Mouse (Mus musculus) neural tube, embryonic 15.5 days (tissue): Measurements from ENCODE around the gene Havcr1. TPM values are rescaled to one million over a fixed set of nuclear protein-coding genes. Genes with fewer than 3 reads are reported as not detected.
"Not testable (repeated sequence)": the region's sequence is repeated elsewhere in the genome, so short reads cannot be mapped to it uniquely, and the experiment has no call there.

Experiments
- ATAC-seq: fragments of 200-750 bp; cut with Nextera tagmentation; 2 replicates; pipeline ENCODE4 v1.8.0; 2017; ENCODE audit warnings: mild to moderate bottlenecking, moderate TSS enrichment, moderate library complexity; ENCODE audit not compliant: low FRiP score
- H3K27ac ChIP-seq: fragments of 300-500 bp; sonication (generic); replicated peaks from 2 replicates; pipeline ENCODE4 v1.5.1; 2015; ENCODE audit warnings: mild to moderate bottlenecking, inconsistent platforms
- H3K27me3 ChIP-seq: fragments of 300-500 bp; sonication (generic); replicated peaks from 2 replicates; pipeline ENCODE4 v1.6.1; 2015; ENCODE audit warnings: inconsistent platforms
- H3K36me3 ChIP-seq: fragments of 300-500 bp; sonication (generic); 2 replicates; pipeline ENCODE4 v1.6.1; 2015; ENCODE audit warnings: inconsistent platforms
- H3K4me1 ChIP-seq: fragments of 300-500 bp; sonication (generic); 2 replicates; pipeline ENCODE4 v1.6.1; 2015; ENCODE audit warnings: inconsistent platforms
- H3K4me2 ChIP-seq: fragments of 300-500 bp; sonication (generic); 2 replicates; pipeline ENCODE4 v1.6.1; 2015; ENCODE audit warnings: inconsistent platforms, mild to moderate bottlenecking, moderate library complexity
- H3K4me3 ChIP-seq: fragments of 300-500 bp; sonication (generic); replicated peaks from 2 replicates; pipeline ENCODE4 v1.5.1; 2015; ENCODE audit warnings: mild to moderate bottlenecking, inconsistent platforms
- H3K9ac ChIP-seq: fragments of 300-500 bp; sonication (generic); replicated peaks from 2 replicates; pipeline ENCODE4 v1.6.1; 2015; ENCODE audit warnings: mild to moderate bottlenecking, inconsistent platforms
- H3K9me3 ChIP-seq: fragments of 300-500 bp; sonication (generic); replicated peaks from 2 replicates; pipeline ENCODE4 v1.6.1; 2016; ENCODE audit warnings: inconsistent platforms
- WGBS: fragments of 180-500 bp; shearing (Covaris S2); methylation state at CpG from one replicate; pipeline ENCODE4 v1.1.7; 2015; ENCODE audit warnings: mixed read lengths; 5-methylcytosine and 5-hydroxymethylcytosine counted together
- polyA plus RNA-seq: library from polyadenylated mRNA; unstranded; fragments of >200 nt; fragmentation: Nextera tagmentation; extraction: Ambion mirVana; gene quantifications from 2 replicates; pipeline ENCODE4 v1.2.1, GENCODE M21; 2015

Gene Havcr1
- polyA plus RNA-seq: 0.09 TPM in 1 of 2 replicates, not detected in the other

DNA sequence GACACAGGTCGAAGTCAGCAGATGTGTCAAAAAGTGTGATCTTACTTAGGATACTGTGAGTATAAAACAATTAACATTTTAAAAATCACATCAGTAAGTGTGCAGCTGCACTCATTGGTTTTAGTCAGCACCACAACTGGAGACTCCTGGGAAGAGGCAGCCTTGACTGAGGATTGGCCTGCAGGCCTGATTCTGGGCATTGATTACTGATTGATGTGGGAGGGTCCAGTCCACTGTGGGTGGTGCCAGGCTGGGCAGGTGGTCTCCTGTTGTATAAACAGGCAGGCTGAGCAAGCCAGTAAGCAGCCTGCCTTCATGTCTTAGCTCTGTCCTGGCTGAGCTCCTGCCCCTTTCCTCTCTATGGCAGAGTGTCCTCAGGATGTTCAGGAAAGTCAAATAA lies at the start of gene Havcr1:
Gene Havcr1, plus strand, starts transcription at position 5 of the 400 bp plus-strand sequence.
- H3K27ac ChIP-seq, H3K4me3 ChIP-seq, ATAC-seq, H3K4me1 ChIP-seq, H3K4me2 ChIP-seq, H3K27me3 ChIP-seq, H3K9ac ChIP-seq, H3K36me3 ChIP-seq, H3K9me3 ChIP-seq: not testable (repeated sequence)
- WGBS: 96% methylated on average over 1 of the region's 1 CpGs

DNA sequence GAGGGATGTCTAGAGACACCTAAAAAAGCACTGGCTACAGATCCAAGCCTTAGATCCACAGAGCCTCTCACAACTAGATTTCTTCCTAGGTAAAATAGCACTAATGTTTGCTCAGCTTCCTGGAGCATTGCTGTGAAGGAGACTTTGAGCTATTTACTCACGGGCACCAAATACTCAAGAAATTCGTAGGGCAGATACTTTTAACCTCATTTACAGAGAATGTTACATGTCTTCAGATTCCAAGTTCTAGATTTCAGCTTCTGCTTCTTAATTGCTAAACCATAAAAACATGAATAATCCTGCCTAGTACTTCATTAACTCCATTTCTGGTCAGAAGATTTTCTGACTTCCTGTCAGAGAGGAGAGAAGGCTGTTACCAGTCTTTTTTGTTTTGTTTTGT lies 44.7 kb upstream of the Havcr1 start:
- H3K36me3 ChIP-seq: no peaks in the 10 kb centered on the region
- ATAC-seq: no peak
- H3K27me3 ChIP-seq: no peaks in the 10 kb centered on the region
- no peaks in the 10 kb centered on the region for H3K4me1 ChIP-seq
- H3K9me3 ChIP-seq: no peaks in the 10 kb centered on the region
- WGBS: 93% methylated on average over 2 of the region's 2 CpGs
- no peak overlapping the region for H3K27ac ChIP-seq
- H3K9ac ChIP-seq: no peak overlapping the region
- no peak overlapping the region for H3K4me3 ChIP-seq
- no peak overlapping the region for H3K4me2 ChIP-seq

DNA sequence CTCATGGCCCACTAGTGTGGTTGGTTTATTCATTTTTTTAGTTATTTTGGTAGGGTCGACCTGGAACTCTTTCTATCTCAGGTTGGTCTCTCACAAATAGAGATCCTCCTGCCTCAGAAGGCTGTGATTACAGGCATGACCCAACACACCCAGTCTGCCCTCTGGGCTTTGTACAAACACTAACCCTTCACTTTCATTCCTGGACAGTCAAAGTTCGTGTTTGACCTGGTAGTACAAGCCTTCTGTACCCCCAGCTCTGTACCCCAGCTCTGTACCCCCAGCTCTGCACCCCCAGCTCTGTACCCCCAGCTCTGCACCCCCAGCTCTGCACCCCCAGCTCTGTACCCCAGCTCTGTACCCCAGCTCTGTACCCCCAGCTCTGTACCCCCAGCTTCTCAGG lies 39.0 kb upstream of the Havcr1 start:
- ATAC-seq, H3K9ac ChIP-seq, H3K27ac ChIP-seq, H3K4me2 ChIP-seq, H3K4me1 ChIP-seq, H3K9me3 ChIP-seq, H3K4me3 ChIP-seq, H3K36me3 ChIP-seq, H3K27me3 ChIP-seq: not testable (repeated sequence)
- WGBS: 90% methylated on average over 2 of the region's 2 CpGs

DNA sequence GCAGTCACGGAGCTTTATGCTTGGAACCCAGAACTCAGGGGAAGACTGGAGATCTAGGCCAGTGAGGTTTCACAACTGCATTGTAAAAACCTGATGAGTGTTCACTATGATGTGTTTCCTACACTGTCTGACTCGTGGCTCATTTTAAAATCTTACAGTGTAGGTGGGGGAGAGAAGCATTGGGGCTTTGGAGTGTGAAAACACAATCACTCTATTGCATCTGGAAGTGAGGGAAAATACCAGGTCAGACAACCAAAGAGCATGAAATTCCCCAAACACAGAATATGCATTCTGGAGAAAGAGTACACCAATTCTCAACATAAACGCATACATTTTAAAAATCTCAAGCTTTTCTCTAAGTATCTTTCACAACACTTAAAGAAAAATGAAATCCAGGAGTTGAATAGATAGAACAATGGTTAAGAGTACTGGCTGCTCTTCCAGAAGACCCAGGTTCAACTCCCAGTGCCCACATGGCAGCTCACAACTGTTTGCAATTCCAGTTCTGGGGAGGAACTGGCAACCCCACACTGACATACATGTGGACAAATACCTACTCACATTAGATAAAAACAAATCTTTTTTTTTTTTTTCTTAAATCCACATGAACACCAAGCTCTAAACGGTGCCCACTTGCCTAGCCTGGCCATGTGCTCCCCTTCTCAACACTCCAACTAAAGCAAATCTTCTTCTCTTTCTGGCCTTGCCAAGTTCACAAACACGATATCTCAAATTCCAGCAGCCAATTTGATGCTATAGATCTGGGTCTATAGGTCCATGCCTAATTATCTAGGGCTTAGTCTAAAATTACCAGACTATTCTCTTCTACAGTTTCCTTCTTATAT lies 37.2 kb upstream of the Havcr1 start:
- Histone ChIP-seq H3K9ac (no peak overlapping the region), H3K36me3 (no peaks in the 10 kb centered on the region), H3K27me3 (no peaks in the 10 kb centered on the region), H3K9me3 (0 out of 2 replicates have a peak, but pooled peaks cover 4% of the 10 kb centered on the region), H3K4me1 (no peaks in the 10 kb centered on the region), H3K4me3 (no peak overlapping the region), H3K27ac (no peak overlapping the region), H3K4me2 (no peak overlapping the region)
- 85% methylated on average over 5 of the region's 5 CpGs for whole genome bisulfite sequencing
- no peak for ATAC-seq

DNA sequence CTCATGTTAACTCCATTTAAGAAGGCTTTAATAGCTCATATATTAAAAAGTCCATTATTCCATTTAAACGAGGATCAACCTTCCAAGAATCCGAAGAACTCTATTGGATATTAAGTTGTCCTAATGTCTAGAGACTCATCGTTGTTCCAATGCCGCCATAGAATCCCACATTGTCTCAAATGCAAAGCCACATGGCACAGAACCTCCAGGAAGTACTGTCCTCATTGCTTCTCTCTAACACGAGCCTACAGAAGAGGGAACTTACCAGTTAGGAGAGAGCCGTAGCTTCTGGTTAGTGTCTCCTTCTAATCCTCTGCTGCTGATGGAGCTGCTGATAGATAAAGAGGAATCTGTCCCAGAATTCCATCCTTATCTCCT lies 36.6 kb upstream of the Havcr1 start:
- Histone ChIP-seq H3K4me3 (no peak overlapping the region), H3K9ac (no peak overlapping the region), H3K4me1 (no peaks in the 10 kb centered on the region), H3K36me3 (no peaks in the 10 kb centered on the region), H3K27ac (no peak overlapping the region), H3K4me2 (no peak overlapping the region), H3K27me3 (no peaks in the 10 kb centered on the region), H3K9me3 (0 out of 2 replicates have a peak, but pooled peaks cover 4% of the 10 kb centered on the region)
- WGBS: 86% methylated on average over 6 of the region's 6 CpGs
- no peak for ATAC-seq

DNA sequence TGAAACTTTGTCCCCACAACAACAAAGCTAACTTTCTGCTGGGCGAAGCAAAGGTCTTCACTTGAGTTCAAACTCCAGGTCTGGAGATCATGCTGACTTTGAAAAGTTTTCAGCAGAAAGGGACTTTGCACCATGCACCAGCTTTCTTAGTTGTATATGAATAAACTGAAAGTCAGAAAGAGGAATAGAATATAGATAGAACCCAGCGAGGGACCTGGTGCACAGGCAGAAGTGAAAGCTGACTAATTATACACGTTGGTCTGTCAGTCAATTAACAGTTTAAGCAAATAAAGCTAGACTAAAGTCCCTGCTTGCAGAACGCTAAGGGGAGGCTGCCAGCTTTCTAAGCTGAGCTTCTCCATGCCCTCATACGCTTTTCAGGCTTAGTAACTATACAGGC lies 36.0 kb upstream of the Havcr1 start:
- no peaks in the 10 kb centered on the region for H3K27me3 ChIP-seq
- H3K4me2 ChIP-seq: no peak overlapping the region
- no peak overlapping the region for H3K27ac ChIP-seq
- H3K36me3 ChIP-seq: no peaks in the 10 kb centered on the region
- 0 out of 2 replicates have a peak, but pooled peaks cover 4% of the 10 kb centered on the region for H3K9me3 ChIP-seq
- no peaks in the 10 kb centered on the region for H3K4me1 ChIP-seq
- no peak overlapping the region for H3K9ac ChIP-seq
- no peak overlapping the region for H3K4me3 ChIP-seq
- 83% methylated on average over 5 of the region's 5 CpGs for WGBS
- ATAC-seq: no peak

DNA sequence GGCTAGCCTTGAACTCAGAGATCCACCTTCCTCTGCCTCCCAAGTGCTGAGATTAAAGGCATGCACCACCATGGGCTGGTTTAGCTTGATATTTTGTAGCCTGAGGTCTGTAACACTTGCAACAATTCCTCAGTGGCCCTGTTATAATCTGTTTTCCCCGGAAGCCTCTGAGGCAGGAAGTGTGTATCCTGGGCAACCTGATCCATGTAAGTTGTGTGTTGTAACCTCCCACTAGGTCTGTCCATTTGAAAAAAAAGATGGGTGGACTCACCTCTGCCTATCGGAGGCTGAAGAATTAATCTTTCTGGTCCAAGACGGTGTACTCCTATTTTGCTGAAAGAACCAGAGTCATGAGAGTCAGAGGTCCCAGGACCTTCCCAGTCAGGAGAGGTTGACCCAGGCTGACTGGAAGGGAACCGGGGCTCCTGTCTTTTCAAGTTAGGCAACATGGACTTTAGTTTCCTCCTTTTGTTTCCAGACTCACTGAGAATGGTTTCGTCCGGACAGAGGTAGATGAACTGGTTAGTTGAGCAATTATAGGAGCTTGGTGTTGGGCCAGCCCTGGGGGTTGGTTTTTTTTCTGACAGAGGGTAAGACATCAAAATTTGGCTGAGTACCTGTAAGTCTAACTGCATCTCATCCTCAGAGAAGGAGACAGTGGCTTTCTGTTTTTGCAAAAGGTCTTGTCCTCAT lies 28.1 kb upstream of the Havcr1 start, which contains the start of gene Timd2:
Gene Timd2, minus strand, starts transcription at position 398 of the 693 bp plus-strand sequence.
- no peaks in the 10 kb centered on the region for H3K4me1 ChIP-seq
- no peak within 1 kb of the TSS for H3K27ac ChIP-seq
- no peak within 1 kb of the TSS for H3K4me3 ChIP-seq
- H3K27me3 ChIP-seq: no peaks in the 10 kb centered on the region
- no peak for ATAC-seq
- no peak within 1 kb of the TSS for H3K4me2 ChIP-seq
- H3K9me3 ChIP-seq: no peaks in the 10 kb centered on the region
- no peak within 1 kb of the TSS for H3K9ac ChIP-seq
- WGBS: 90% methylated on average over 6 of the region's 6 CpGs
- H3K36me3 ChIP-seq: no peaks in the 10 kb centered on the region

DNA sequence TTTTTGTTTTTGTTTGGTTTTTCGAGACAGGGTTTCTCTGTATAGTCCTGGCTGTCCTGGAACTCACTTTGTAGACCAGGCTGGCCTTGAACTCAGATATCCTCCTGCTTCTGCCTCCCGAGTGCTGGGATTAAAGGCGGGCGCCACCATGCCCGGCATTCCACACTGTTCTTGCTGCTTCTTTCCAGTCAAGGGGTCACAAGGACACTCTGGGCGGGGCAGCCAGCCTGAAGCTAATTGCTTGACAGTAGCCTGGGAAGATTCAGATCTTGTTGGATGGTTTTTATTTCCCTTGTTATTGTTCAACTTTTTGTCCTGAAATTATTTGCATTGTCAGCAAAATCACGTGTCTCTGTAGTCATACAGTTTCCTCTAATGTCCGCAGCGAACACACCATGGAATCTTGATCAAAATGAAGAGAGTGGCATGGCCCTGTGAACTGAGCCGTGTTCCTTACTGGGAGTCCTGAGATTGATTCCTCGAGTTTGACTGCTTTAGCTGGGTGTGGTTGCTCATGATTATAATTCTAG lies 3.3 kb upstream of the Havcr1 start:
- ATAC-seq: no peak
- no peaks in the 10 kb centered on the region for H3K27me3 ChIP-seq
- no peak overlapping the region for H3K4me3 ChIP-seq
- no peak overlapping the region for H3K4me2 ChIP-seq
- 89% methylated on average over 11 of the region's 11 CpGs for WGBS
- H3K9ac ChIP-seq: no peak overlapping the region
- no peaks in the 10 kb centered on the region for H3K9me3 ChIP-seq
- no peaks in the 10 kb centered on the region for H3K4me1 ChIP-seq
- no peaks in the 10 kb centered on the region for H3K36me3 ChIP-seq
- H3K27ac ChIP-seq: no peak overlapping the region

DNA sequence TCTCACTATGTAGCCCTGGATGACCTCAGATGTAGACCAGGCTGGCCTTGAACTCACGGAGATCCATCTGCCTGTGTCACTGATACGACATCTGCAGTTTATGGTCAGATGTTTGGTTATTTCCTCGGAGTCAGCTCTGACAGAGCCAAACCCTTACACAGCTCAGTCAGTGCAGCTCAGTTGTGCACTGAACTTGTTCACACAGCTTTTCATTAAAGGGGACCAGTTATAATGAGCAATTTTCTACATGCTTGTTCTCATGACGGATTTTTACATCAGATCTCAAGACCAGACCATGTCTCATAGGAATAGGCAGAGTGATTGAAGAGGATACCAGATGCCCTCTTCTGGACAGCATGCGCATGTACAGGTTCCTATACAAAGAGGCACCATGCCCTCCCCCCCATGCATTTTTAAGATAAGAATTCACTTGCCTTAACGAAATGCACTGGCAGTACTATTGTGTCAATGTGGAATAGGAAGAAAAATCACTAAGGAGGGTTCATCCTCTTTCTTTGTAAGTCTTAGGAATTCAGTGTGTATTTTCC lies 1.6 kb upstream of the Havcr1 start:
- 65% methylated on average over 6 of the region's 6 CpGs for WGBS
- Histone ChIP-seq H3K4me2 (no peak overlapping the region), H3K9me3 (no peaks in the 10 kb centered on the region)

DNA sequence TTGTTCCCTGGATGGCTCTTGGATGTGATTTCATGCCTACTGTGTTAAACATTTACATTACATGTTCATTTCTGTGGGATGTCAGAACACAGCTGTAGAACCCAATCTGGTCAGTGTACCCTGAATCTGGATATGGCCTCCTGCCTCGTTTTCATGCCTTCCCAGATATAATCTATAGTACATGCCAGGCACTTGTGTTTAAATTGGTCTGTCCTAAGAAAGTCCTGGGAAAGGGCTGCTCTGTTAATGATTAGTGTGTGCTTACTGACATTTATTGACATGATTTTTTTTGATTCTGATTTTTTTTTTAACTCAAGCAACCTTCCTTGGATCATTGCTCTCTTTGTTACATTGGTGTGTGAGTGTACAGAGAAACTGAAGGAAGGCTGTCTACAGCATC lies 263 bp upstream of the Havcr1 start:
- H3K4me3 ChIP-seq: no peak overlapping the region
- H3K4me2 ChIP-seq: no peak overlapping the region
- ATAC-seq: no peak
- H3K9me3 ChIP-seq: no peaks in the 10 kb centered on the region
- 69% methylated on average over 1 of the region's 1 CpGs for WGBS
- H3K9ac ChIP-seq: no peak overlapping the region
- H3K4me1 ChIP-seq: no peaks in the 10 kb centered on the region
- H3K27ac ChIP-seq: no peak overlapping the region
- H3K27me3 ChIP-seq: no peaks in the 10 kb centered on the region
- no peaks in the 10 kb centered on the region for H3K36me3 ChIP-seq

More for the DNA sequence above, 1.6 kb upstream of the Havcr1 start:
- ATAC-seq: no peak
- no peaks in the 10 kb centered on the region for H3K36me3 ChIP-seq
- no peaks in the 10 kb centered on the region for H3K27me3 ChIP-seq
- H3K4me3 ChIP-seq: no peak overlapping the region
- no peak overlapping the region for H3K9ac ChIP-seq
- no peaks in the 10 kb centered on the region for H3K4me1 ChIP-seq
- no peak overlapping the region for H3K27ac ChIP-seq

DNA sequence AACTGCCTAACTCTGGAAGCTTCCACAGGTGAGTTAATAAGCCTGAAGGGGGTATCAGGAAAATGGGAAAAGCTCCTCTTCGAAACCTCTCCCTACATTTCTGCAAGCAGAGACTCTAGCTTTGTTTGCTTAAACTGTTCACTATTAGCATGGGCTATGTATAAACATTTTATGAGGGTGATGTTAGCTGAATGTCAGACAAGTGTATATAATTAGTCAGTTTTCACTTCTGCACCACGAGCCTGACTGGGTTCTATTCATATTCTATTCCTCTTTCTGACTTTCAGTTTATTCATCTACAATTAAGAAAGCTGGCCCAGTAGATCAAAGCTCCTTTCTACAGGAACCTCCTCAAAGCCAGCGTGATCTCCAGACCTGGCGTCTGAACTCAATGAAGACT lies 4.6 kb downstream of the Havcr1 start:
- Histone ChIP-seq H3K4me2 (no peak overlapping the region), H3K27me3 (no peaks in the 10 kb centered on the region), H3K9me3 (no peaks in the 10 kb centered on the region), H3K4me1 (no peaks in the 10 kb centered on the region), H3K27ac (no peak overlapping the region), H3K36me3 (no peaks in the 10 kb centered on the region), H3K4me3 (no peak overlapping the region), H3K9ac (no peak overlapping the region)
- 87% methylated on average over 4 of the region's 4 CpGs for WGBS
- ATAC-seq: no peak
